ENCODE assay signal across 23 mouse cellular contexts in genomic region chr10:91130792-91131191, GRCm38 (mm10). TPM values are rescaled to one million over a fixed set of nuclear protein-coding genes. Genes with fewer than 3 reads are reported as not detected.
DNase-seq lines count a peak whose midpoint lies in the region; TF ChIP-seq lines count a peak whose summit lies in the region.
"Had no signal": no experiment of that assay in that cellular context is flagged by ENCODE, and none has a peak within 500 bp of the region (broad histone marks: within the 10 kb centered on the region; RNA-seq: fewer than 3 reads in every experiment).

No protein-coding gene starts in this region.

- DNase-seq in ES-CJ7 (ENCODE audit: low read depth, low spot score) (peak; percentile 56), R1 (ENCODE audit: low read depth, low spot score) (peak; percentile 89), ZHBTc4 (ENCODE audit: low read depth, low spot score) (peak; percentile 68)
- DNase-seq in frontal cortex, postnatal 10 days (ENCODE audit: low spot score in 2 of 2), result no peak
- no peak for DNase-seq in right cerebral cortex, postnatal 36 days (ENCODE audit: low spot score in 2 of 2)
- no peak for DNase-seq in heart, postnatal 10 days
- no peak for DNase-seq in lung, postnatal 25 days (ENCODE audit: low spot score)
- DNase-seq: adrenal gland, adult 2 months; adrenal gland, adult 8-10 months; adrenal gland, postnatal 10 days; adrenal gland, postnatal 14 days; adrenal gland, postnatal 25 days; adrenal gland, postnatal 36 days; B cell, adult 2 months; cerebellum, adult 11 months; cerebellum, adult 11-12 months; cerebellum, adult 18-20 months; cerebellum, adult 2 months; cerebellum, adult 8-10 months had no signal

- TF ChIP-seq CTCF in small intestine, adult 2 months (IDR thresholded peaks at IDR 0.05; ENCODE audit: extremely low read depth, insufficient read length, insufficient replicate concordance, low read depth, low read length), result no peak

- intact Hi-C loops in heart, postnatal 10 days (cut with DNase I), result no loop called here

- H3K27ac ChIP-seq in small intestine, adult 2 months (ENCODE audit: insufficient read depth, low read depth, low read length), result peak overlapping the region; percentile 34; the same call in 1 of the 2 replicates

- TF ChIP-seq POLR2A in small intestine, adult 2 months (IDR thresholded peaks at IDR 0.05; ENCODE audit: low read depth, low read length), result no peak

- H3K36me3 ChIP-seq in small intestine, adult 2 months (ENCODE audit: control insufficient read depth, insufficient read depth, low read length), result no peaks in the 10 kb centered on the region
- H3K36me3 ChIP-seq: G1E had no signal

- no peaks in the 10 kb centered on the region for H3K27me3 ChIP-seq in small intestine, adult 2 months (ENCODE audit: control insufficient read depth, insufficient read depth, low read length)
- H3K27me3 ChIP-seq: CH12.LX, Patski had no signal

- WGBS in small intestine, adult 2 months, result 97% methylated on average over 3 of the region's 3 CpGs

- H3K4me3 ChIP-seq in small intestine, adult 2 months (ENCODE audit: low read depth, low read length), result no peak overlapping the region

- peaks cover 9% of the 10 kb centered on the region; the same call in 1 of the 2 replicates for H3K4me1 ChIP-seq in small intestine, adult 2 months (ENCODE audit: control insufficient read depth, insufficient read depth, insufficient read length, low read length)

RNA-seq across cellular contexts. Expression of gene Slc25a3, which starts 6.9 kb away (rescaled TPM):
- 486 and 781 TPM in 2 replicates for polyA plus RNA-seq in small intestine, adult 2 months (2012; rRNA removed)
- total RNA-seq in heart, postnatal 10 days (2021), result 1,000 to 10,000 TPM; 2,219 to 2,275 TPM

RNA-seq across cellular contexts. Expression of gene Ikbip, which starts 48.1 kb away (rescaled TPM):
- polyA plus RNA-seq in small intestine, adult 2 months (2012; rRNA removed), result 0.67 and 0.85 TPM in 2 replicates
- 10 to 100 TPM; 24.1 to 25.1 TPM for total RNA-seq in heart, postnatal 10 days (2021)

RNA-seq across cellular contexts. Expression of gene Apaf1, which starts 48.2 kb away (rescaled TPM):
- 8.4 and 13.1 TPM in 2 replicates for polyA plus RNA-seq in small intestine, adult 2 months (2012; rRNA removed)
- total RNA-seq in heart, postnatal 10 days (2021), result 10 to 100 TPM; 15.1 to 16.4 TPM

RNA-seq across cellular contexts. Expression of gene Tmpo, which starts 50.3 kb away (rescaled TPM):
- 18.5 and 29.0 TPM in 2 replicates for polyA plus RNA-seq in small intestine, adult 2 months (2012; rRNA removed)
- 100 to 1,000 TPM in 1 of 2 experiments, 10 to 100 TPM in 1; 99.0 to 107 TPM for total RNA-seq in heart, postnatal 10 days (2021)

Comparison
In these comparisons a context has a peak if more than half of its experiments do, and no peak if none do; other contexts are left out.
1. DNase-seq: peak in ES-CJ7 (single experiment), R1 (single experiment) and ZHBTc4 (single experiment); none in frontal cortex, postnatal 10 days (0 of 2), right cerebral cortex, postnatal 36 days (0 of 2), heart, postnatal 10 days (0 of 2) and lung, postnatal 25 days (single experiment).